Mouse (Mus musculus): ENCODE results near the gene Enpp1. TPM values are rescaled to one million over a fixed set of nuclear protein-coding genes. Genes with fewer than 3 reads are reported as not detected.

The Enpp1 gene
- total RNA-seq (2021): 1 to 10 TPM; 3.8 to 4.2 TPM
- long read RNA-seq, full-length matches to known transcripts: 5 of 6 reads
- long read RNA-seq, partial matches to known transcripts: 0 of 6 reads
- long read RNA-seq, other reads (novel, unspliced or antisense): 1 of 6 reads

DNA sequence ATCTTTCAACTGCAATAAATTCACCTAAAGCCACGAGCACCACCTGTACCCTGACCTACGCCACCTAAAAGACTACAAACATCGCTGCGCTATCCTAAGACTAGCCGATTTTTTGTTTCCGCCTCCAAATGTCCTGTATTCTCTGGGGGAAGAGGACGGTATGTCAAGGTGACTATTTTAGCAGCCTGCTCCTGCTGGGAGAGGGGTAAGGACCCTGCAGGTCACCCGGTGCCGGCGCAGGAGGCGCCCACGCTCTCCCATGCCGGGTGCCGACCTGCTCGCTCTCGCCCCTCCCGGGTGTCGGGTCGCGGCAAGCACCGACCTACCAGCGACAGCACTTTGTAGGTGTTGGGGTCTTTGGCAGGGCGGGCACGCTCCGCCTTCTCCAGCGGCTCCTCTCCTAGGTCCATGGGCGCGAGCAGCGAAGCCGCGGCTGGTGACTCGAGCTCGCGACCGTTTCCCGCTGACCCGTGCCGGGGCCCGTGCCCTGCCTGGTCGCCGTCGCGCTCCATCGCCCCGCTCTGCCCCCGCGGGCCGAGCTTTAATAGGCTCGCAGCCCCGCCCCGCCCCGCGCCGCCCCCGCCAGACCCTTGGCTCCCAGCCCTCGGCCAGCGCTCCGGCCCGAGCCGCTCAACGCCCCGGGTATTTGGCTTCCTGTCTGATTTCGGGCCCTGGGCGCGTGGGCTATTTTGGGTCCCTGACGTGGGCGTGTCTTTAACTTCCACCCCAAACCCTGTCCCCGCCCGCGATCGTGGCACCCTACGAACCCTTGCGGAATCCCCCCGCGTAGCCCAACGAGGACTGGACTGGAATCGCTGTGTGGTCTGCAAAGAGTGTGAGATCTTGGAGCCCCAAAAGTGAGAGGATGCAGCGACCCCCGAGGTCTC, at the start of gene Enpp1:
TSS of gene Enpp1 (minus strand) at position 680 of the 887 bp plus-strand sequence.
- peak; percentile 19 to 54 for DNase-seq (ENCODE audit: low spot score in 2 of 2)

DNA sequence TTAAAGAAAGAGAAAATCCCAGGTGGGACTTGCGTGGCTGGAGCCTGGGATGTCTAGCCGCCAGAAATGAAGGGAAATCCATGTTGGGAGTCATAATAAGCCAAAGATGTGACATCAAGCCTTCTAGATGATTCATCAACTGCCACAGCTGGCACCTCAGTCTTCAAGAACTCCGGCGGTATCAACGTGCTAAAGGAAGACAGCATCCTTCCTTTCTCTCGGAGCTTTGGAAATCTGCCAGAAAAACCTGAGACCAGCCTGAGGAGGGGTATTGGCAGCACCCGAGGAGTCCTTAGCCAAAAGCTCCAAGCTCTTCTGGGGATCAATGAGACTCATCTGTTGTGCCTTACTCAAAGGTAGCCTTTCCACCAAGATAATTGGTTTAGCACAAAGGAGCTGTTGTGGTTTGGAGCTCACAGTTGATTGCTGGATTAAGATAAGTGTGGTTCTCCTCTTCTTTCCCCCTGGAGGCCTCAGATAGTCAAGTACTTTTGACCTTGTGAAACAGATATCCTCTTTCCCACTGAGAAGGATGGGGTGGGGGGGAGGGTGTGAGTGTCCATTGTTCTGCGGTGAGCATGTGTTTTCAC, 46.5 kb upstream of the Enpp1 start:
- no peak for DNase-seq (ENCODE audit: low spot score in 2 of 2)

DNA sequence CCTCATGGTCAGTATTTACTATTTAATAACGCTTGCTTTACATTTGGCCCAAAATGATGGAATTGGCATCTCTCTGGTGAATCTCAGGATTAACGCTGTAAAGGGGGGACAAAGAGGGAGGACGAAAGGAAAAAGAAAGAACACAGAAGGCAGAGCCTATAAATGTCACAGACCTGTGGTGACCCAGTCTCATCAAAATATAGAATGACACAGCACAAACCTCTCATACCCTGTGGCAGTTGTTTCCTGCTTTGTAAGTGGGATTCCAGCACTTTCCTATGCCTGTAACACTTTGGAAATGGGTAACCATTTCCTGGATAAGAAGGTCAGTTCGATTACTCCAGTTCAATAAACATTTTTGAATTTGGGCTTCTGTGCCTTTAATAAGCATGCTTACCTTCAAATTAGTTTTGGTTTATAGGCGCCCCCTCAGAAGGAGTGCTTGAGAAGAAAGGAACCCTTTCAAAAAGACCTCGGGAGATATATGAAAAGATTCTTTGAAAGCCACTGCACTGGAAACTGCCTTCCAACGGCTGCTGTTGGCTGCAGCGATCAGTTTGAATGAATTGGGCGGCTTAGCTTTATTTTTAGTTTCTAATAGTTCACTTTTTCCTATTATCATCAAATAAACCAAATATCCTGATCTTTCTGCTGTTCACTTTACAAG, 43.0 kb upstream of the Enpp1 start:
- DNase-seq (ENCODE audit: low spot score in 2 of 2): no peak

DNA sequence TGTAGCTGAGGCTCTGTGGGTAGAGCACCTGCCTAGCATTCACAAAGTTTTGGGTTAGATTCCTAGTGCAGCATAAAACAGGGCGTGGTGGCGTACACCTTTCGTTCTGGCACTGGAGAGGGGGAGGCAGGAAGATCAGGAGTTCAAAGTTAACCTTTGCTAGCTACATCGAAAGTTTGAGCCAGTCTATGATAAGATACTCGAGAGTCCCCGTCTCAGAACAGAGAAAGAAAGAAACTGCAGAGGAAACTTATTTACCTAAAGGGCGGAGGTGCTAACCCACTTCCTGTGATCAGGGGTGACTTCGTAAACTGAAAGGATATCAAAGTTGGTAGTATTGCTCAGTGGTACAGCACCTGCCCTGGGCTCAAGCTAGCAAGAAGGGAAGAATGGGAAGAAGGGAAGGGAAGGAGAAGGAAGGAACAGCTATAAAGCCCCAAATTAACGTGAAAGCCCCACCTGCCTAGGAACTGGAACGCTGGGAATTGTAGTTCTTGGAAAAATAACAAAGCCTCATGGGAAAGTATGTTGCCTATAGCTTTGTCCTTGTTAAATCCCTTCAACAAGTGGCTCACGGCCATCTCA, 42.4 kb upstream of the Enpp1 start:
- no peak for DNase-seq (ENCODE audit: low spot score in 2 of 2)

DNA sequence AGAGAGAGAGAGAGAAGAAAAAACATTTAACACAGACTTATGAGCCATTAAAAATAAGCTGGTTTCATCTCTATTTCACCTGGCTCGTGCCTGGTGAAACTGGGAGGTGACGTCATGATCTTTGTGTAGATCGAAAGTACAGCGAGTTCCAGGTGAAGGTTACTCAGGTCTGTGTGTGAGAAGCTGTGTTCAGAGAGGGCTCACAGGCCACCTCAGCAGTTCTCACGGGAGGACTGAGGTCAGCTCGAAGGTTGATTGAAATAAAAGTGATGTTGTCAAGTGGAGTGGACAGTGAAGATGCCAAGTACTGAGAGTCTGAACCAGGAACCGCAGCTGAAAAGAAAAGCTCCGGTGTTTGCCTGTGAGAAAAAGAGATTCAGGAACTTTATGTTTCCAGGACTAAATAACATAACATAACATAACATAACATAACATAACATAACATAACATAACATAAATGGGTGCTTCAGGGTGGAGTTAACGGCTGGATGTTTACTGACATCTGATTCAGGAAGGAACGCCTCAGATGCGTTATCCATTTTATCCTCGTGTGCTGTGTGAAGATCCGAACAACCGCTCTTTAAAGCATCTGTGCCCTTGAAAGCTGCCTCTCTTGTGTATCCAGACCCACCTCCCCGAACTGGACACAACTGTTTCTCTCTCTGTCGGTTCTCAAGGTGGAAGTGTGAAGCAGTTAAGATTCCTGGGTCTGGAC, 41.7 kb upstream of the Enpp1 start:
- no peak for DNase-seq (ENCODE audit: low spot score in 2 of 2)

DNA sequence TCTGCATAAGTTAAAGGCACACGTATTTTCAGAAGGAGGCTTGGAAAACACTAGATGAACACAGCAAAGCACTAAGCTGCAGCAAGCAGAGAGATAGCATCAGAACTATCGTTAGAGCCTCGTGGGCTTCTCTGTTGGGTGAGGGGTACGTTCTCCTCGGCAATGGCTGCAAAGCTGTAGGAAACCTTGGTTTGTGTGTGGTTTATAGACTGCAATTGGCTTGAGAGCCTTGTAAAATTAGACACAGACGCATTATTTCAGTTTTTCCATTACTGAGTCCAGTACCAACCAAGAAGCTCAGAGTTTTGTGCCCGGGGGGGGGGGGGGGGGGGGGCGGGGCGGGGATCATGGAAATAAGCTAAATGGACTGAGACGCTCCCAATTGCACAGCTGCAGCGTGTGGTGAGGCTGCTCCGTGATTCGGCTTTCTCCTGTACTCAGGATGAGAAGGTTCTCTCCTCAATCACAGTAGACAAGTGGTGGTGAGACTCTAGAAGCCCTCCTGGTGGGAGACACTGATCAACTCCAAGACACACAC, 31.1 kb upstream of the Enpp1 start:
- DNase-seq (ENCODE audit: low spot score in 2 of 2): no peak

DNA sequence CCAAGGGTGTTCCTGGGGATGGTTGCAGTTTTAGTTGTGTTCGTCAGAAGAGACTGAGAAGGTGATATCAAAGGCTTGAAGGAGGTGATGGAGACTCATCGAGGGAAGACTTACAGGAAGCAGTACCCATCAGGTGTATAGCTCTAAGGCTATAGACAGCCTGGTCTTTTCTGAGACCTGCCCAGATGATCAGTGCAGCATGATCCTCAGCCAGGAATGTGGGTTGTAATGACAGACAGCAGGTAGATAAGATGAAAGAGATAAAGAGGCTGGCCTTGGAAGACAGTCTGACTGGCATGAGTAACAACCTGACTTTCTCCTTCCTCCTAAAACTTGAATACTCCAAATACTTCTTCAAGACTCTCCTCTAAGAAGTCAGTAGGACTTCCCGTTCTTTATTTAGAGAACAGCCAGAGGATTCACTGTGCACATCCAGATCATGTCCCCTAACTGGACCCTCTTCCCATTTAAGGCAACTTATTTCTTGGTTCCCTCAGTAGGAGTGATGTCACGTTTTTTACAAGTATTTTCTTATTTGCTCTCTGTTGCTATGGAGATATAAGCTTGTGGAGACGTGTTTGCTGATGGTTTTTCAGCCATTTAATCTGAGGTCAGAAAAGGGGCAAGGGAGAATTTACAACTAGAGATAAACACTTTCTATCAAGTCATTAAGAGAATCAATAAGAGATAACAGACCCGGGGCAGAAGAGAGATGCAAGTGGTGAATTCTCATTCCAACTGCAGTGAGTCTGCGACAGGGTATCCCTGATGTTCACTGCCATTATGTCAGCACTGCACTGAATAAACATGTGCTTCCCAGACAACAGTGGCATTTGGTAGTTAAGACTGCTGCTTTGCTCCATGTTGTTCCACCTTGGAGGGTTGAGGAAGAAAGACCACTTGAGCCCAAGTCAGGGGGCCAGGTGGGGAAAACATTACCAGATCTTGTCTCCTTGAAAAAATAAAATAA, 29.6 kb upstream of the Enpp1 start:
- DNase-seq (ENCODE audit: low spot score in 2 of 2): no peak

DNA sequence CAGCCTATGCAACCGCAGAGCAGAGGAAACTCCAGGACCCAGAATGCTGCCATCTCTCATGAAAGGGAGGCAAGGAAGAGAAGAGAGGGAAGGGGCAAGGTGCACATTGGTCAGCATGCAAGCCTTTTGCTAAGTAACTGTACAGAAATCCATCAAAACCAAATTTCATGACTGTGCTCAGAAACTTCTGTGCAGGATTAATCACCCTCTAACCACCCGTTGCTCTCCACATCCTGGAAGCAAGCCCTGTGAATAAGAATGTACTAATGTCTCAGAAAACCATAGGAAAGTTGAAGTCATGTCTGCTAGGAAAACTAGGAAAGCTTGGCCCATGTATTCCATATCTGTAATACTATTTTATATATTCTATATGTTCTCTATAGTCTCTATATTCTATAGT, 27.2 kb upstream of the Enpp1 start:
- DNase-seq (ENCODE audit: low spot score in 2 of 2): no peak

DNA sequence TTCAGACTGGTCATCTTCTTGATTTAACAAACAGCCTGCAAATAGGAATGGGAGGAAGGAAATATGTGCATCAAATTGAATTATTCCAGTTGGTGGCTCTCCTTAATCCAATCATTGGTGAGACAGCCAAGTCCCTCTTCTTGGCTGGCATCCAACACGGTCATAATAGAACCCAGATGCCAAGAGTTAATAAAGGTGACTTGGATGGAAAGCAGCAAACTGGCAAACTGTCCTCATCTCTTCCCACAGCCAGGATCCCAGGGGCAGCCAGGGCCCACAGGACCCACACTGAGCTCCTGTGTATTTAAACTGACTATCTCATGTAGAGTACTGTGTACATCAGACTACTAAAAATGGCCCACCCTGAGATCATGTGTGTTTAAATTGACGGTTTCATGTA, 26.5 kb upstream of the Enpp1 start:
- no peak for DNase-seq (ENCODE audit: low spot score in 2 of 2)

DNA sequence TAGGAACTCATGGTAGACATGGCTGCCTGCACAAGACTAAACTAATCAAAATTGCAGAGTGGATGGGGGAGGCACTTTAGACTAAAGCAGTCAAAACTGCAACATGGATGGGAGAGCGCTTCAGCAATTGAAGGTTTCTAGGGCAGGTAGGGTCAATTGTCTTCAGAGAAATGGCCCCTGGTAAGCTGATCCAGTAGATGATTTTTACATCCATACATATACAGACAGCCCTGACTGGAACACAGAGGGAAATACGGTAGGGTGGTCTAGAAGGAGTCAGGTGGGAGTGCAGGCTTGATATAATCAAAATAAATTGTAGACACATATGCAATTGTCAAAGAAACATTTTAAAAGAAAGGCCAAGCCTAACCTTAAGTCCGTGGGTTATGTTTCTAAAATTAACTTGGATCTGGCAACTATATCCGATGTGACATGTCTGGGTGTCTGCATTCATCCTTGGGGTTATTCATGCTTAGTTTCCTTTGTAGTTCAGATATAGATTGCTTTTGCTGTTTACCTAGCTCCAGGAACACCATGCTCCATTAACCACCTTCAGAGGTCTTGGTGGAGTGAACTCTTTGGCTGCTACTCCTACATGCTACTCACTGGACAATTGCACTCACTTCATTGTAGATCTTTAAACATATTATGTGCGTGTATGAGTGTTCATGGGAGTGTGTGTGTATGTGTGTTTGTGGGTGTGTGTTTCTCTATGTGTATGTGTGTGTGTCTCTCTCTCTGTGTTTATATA, 23.2 kb upstream of the Enpp1 start:
- no peak for DNase-seq (ENCODE audit: low spot score in 2 of 2)

DNA sequence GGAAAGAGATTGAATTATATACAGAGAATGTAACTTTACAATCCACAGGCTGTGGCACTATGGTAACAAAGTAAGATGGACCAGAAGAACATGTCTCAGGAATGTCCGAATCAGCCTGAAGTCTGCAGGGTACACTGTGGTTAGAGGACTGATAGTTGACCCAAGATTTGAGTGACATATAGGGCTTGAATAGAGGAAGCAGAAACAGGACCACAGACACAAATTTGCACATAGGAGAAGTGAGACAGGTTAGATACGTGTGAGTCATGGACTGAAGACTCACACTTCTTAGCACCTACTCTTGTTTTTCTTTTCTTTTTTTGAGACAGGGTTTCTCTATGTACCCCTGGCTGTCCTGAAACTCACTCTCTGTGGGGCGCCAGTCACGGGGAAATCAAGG, 15.5 kb upstream of the Enpp1 start:
- no peak for DNase-seq (ENCODE audit: low spot score in 2 of 2)

DNA sequence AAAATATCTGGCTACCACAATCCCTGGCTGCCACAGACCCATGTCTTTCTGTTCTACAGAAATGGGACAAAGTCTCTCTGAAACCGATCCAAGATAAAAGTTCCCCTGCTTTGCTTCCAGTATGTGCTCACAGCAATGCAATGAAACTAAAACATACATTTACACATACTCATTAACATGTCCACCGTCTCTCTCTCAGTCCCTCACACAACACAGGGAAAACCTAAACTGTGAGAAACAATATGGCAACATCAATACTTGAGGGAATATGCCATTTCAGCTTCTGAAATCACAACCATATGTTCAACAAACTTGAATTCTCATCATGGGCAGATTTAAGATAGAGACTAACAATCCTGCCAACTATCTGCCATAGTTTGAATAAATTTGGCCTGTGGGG, 13.2 kb upstream of the Enpp1 start:
- DNase-seq (ENCODE audit: low spot score in 2 of 2): no peak

DNA sequence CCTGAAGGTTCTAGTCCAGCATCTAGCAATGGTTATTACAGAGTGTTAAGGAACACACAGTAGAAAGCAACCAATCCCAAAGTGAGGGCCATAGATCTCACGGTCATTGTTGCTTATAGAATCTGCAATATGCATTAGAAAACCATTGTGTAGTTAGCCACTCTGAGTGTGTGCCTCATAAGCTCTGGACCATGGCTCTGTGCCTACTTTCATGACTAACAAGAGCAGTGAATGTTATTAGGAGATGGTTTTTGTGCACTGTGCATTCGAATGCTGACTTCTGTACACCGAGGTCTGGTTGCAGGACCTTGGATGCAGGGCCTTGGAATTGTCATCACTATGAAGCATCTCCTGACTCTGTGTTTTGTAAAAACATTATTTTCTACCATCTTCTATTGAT, 9.9 kb upstream of the Enpp1 start:
- DNase-seq (ENCODE audit: low spot score in 2 of 2): no peak

DNA sequence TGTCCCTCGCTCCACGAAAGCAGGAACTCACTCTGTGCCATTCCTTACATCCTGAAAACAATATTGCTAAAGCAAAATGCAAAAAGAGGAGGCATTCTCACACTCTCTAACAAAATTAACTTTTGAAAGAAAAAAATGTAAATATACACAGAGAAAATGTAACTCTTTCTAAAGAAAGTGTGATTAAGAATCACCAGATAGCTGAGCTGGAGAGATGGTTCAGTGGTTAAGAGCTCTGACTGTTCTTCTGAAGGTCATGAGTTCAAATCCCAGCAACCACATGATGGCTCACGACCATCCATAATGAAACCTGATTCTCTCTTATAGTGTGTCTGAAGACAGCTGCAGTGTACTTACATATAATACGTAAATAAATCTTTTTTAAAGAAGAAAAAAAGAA, 7.4 kb upstream of the Enpp1 start:
- no peak for DNase-seq (ENCODE audit: low spot score in 2 of 2)

DNA sequence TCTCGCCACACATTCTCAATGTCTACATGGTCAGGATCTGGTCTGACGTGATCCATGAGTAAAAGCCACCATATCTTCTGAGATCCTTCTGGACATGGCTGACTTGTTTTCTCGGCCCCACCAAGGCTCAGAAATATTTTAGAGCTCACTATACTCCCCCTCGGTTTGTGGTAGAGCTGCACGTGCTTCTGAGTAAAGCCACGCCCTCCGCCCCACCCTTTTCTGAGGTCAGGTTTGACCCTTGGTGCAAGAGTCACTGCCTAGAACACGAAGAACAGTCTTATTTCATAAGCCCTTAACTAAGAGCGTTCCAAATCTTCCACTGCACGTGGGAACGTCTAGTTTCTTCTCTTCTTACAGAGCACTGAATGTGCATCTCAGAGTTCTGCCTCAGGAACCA, 6.8 kb upstream of the Enpp1 start:
- DNase-seq (ENCODE audit: low spot score in 2 of 2): no peak

DNA sequence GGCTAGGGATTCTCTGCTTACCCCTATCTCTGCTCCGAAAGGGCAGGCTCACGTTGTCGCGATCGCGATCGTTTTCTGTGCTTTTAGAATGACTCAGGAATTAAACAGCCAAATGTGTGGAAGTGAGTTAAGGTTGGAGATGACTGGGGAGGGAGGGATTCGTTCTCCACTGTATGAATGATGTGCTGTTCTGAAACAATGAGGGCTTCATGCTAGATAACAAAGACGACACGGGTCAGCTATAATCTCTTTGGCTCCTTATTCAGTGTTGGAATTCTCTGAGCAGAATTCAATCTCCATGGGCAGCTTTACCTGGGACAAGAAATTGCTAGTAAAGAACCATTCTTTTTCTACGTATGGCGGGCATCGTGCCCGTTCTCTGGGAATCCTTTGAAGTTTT, 6.1 kb upstream of the Enpp1 start:
- DNase-seq (ENCODE audit: low spot score in 2 of 2): no peak

DNA sequence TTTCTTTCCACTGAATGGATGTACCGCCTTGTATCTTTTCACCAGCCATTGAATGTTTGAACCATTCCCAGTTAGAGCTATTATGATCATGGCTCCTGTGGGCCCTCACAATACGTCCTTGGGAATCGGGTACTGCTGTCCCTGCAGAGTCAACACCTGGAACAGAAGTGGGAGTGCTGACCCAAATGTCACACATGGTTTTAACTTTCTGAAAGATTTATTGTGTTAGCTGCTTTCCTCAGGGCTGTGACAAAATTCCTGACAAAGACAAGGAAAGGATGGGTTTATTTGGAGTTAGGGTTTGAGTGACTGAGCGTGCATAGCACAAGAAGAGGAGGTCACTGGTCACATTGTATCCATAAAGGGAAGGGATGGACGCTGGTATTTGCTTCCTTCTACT, 4.3 kb upstream of the Enpp1 start:
- DNase-seq (ENCODE audit: low spot score in 2 of 2): no peak

DNA sequence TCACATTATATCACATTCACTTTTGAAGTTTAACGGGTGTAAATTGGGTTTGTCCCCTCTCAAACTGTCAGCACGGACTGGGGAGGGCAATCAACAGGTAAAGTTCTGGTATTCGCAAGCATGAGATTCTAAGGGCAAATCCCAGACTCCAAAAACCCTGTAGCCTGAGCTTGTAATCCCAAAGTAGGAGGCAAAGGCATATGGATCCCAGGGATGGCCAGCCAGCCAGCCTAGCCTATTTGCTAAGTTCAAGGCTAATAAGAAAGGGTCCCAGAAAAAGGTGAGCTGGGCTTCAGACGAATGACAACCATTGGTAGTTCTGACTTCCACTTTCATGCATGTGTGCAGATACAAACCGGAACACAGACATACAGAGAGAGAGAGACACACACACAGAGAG, 942 bp upstream of the Enpp1 start:
- no peak for DNase-seq (ENCODE audit: low spot score in 2 of 2)

DNA sequence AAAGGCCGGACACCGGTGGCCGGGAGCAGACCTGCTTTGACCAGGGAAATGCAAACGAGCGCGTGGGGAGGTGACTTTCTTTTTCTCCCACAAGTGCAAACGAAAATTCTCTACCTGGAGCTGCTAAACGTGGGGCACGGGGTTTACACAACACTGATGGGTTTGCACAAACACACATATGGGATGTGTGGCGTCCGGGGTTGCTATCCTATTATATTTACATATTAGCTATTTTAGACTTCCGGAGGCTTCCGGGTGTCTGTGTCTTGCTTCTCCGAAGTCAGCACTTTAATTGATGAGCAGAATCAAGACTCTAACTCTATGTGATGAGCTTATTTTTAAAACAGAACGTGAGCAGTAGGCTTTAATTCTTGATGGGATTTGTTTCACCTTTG, 405 bp upstream of the Enpp1 start:
- DNase-seq (ENCODE audit: low spot score in 2 of 2): no peak
